Mouse (Mus musculus) gastrocnemius, postnatal 4 days (tissue): ENCODE measurements at regions not wholly inside any gene's neighbourhood (a gene's known extent, or its start where the extent isn't known, plus 50 kb on each side); places are given as distances from the start of the nearest gene placed in this dataset.

Experiments
- DNase-seq, 2 experiments: peaks; one replicate each; pipeline ENCODE4 v3.0.0; 2021 to 2022; ENCODE audit warnings: low spot score in 2 of 2, mixed read lengths in 2 of 2

DNA sequence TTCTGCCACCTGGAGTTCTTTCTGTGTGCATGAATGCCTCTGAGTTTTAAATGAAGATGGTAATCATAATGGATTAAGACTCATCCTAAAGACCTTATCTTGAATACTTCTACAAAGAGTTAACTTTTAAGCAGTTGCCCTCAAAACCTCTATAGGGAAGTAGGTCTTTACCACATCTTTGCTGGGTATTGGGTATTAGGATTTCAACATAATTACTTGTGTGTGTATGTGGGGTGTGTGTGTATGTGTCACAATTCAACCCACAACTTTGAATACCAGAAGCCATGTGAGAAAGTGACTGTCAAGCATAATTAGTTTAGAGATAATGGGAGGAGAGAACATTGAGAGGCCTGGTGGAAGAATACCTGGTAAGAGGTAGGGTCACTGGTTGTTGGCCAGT is 111.3 kb upstream of the Trpm3 start:
- no peak for DNase-seq

- no peak for DNase-seq
Measured at GRCm38 (mm10) chr19:22047657-22048056, 91.2 kb upstream of the Trpm3 start.

DNA sequence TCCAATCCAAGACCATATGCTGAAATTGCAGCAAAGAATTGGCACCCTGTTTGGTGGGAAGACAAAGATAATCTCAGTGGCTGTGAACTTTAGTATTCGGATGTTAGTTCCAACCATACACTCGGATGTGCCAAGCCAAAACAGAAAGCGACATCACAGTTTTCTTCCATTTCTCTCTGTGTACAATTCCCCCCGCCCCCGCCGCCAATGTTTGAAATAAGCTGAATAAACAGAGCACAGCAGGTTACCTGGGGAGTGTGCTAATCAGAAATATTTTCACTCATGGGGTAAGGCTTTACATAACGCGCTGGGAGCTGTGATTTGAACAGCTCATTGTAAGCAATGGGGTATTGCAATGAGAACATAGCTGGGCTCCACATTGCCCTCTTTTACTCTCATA is 72.5 kb upstream of the Trpm3 start:
- no peak for DNase-seq

DNA sequence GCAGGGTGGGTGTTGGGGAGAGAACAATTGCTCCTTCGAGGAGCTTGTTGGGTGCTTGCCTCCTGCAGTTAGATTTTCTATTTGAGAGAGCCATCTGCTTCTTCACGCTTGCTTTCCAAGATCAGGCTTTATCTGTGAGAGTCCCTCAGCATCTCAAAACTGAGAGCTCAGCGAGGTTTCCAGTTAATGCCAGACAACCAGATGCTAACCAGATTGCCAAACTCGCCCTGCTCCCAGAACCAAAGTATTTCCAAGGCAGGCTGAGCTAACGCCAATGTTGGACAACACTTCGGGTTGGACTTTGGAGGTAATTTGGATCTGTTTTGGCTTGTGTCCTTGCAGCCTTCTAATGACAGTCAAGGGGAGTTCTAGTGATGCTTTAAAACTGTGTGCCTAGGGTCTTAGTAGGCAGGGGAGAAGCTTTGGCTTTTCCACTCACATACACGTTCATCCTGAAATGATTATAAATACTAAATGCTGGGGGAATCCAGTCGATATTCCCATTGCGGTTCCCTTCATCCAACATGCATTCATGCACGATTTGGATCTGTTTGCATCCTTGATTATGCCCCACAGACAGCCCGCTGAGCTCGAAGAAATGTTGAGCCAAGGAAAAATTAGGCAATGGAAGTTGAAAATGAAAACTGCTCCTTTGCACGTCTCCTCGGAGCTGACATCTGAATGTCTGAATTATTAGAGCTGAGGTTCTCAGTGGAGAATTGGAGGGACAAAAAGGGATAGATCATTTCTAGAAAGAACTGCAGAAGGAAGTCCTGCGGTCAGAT is 68.4 kb upstream of the Trpm3 start:
- DNase-seq = no peak

DNA sequence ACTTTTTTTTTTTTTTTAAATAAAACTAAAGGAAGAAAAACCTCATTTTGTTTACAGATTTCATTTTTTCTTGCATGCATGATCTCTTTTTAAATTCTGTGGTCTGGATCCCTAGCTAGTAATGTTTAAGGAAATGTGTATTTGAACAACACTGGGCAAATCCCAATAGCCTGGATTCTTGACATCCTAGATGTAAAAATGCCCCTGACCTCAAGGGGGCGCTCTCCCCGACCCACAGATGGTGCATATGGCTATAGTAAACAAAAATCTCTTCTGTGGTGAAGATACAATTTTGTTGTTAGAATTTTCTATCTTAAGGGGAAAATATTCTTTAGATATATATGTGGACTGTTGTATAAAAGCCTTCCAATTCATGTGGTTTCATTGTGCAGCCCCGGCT is 67.1 kb upstream of the Trpm3 start:
- no peak for DNase-seq

GRCm38 (mm10) chr19:22074042-22074441 is 64.8 kb upstream of the Trpm3 start:
- no peak for DNase-seq

GRCm38 (mm10) chr19:22081448-22081847 is 57.4 kb upstream of the Trpm3 start:
- DNase-seq = no peak
